Mouse (Mus musculus) thymus, adult 2 months (tissue): ENCODE data around the gene Ddx4. TPM values are rescaled to one million over a fixed set of nuclear protein-coding genes. Genes with fewer than 3 reads are reported as not detected.
"Not testable (repeated sequence)": the region's sequence is repeated elsewhere in the genome, so short reads cannot be mapped to it uniquely, and the experiment has no call there.

ENCODE experiments used
- DNase-seq: peaks from one replicate; pipeline ENCODE4 v3.0.0; 2021
- H3K27ac ChIP-seq: fragments of 200-500 bp; 2 replicates; pipeline ENCODE4 v1.5.1; 2012; ENCODE audit warnings: low read length, control low read depth; ENCODE audit not compliant: control insufficient read depth, insufficient read depth
- H3K27me3 ChIP-seq: fragments of 200-500 bp; 2 replicates; pipeline ENCODE4 v1.6.1; 2012; ENCODE audit warnings: mild to moderate bottlenecking, low read length, moderate library complexity, mixed read lengths; ENCODE audit not compliant: control insufficient read depth, insufficient read depth
- H3K36me3 ChIP-seq: fragments of 200-500 bp; 2 replicates; pipeline ENCODE4 v1.6.1; 2012; ENCODE audit warnings: mild to moderate bottlenecking, low read length, moderate library complexity; ENCODE audit not compliant: control insufficient read depth, insufficient read depth
- H3K4me1 ChIP-seq: fragments of 200-500 bp; replicated peaks from 2 replicates; pipeline ENCODE4 v1.6.1; 2012; ENCODE audit warnings: low read length; ENCODE audit not compliant: control insufficient read depth, insufficient read depth
- H3K4me3 ChIP-seq: fragments of 200-500 bp; 2 replicates; pipeline ENCODE4 v1.5.1; 2012; ENCODE audit warnings: mild to moderate bottlenecking, low read length, control low read depth, moderate library complexity; ENCODE audit not compliant: control insufficient read depth, insufficient read depth
- CTCF ChIP-seq: fragments of 200-500 bp; IDR thresholded peaks from 2 replicates; pipeline ENCODE4 v1.5.1; 2012; ENCODE audit warnings: mild to moderate bottlenecking, control low read depth, low read length, moderate library complexity, borderline replicate concordance; ENCODE audit not compliant: control insufficient read depth, poor library complexity, insufficient read depth; ENCODE audit errors: extremely low read depth
- POLR2A ChIP-seq: fragments of 200-500 bp; IDR thresholded peaks from 2 replicates; pipeline ENCODE4 v1.6.1; 2012; ENCODE audit warnings: mild to moderate bottlenecking, low read length, control low read depth, moderate library complexity; ENCODE audit not compliant: control insufficient read depth, poor library complexity, insufficient read depth; ENCODE audit errors: extremely low read depth
- WGBS: fragments of 180-500 bp; shearing (Covaris S2); methylation state at CpG from one replicate; pipeline ENCODE4 v1.1.7; 2018; 5-methylcytosine and 5-hydroxymethylcytosine counted together
- polyA plus RNA-seq: library from polyadenylated mRNA; depleted of rRNA; stranded (reverse); fragments of >200 nt; gene quantifications from 2 replicates; pipeline ENCODE4 v1.2.3, GENCODE M21; 2012

Ddx4 gene
- polyA plus RNA-seq, 1 experiment: 0.08 TPM

GRCm38 (mm10) chr13:112590254-112590653 is 62.0 kb downstream of the Ddx4 start:
- no peaks in the 10 kb centered on the region for H3K27me3 ChIP-seq
- TF ChIP-seq POLR2A (no peak), CTCF (no peak)
- WGBS: 83% methylated on average over 2 of the region's 2 CpGs

DNA sequence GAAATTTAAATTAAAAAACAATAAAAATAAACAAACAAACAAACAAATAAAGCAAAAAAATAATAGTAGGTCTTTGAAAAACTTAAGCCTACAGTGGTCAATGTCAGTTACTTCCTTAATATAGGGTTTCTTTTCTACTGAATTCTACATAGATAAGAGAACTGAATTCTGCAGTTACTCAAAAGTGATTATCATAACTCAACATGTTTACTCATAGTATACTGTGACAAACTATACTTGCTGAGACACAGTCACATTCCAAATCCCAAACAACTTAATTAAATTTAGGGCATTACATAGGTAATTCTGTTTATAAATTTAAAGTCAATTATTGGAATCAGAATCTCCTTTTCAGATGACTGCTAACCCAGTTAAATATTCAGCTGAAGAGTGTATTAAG is 62.6 kb downstream of the Ddx4 start:
- Histone ChIP-seq H3K27ac (no peak overlapping the region), H3K4me1 (no peaks in the 10 kb centered on the region), H3K27me3 (no peaks in the 10 kb centered on the region), H3K36me3 (no peaks in the 10 kb centered on the region), H3K4me3 (no peak overlapping the region)
- TF ChIP-seq CTCF (no peak), POLR2A (no peak)
- no peak for DNase-seq

More at GRCm38 (mm10) chr13:112590254-112590653, 62.0 kb downstream of the Ddx4 start:
- no peak overlapping the region for H3K4me3 ChIP-seq
- no peak overlapping the region for H3K27ac ChIP-seq
- no peak for DNase-seq
- no peaks in the 10 kb centered on the region for H3K36me3 ChIP-seq
- H3K4me1 ChIP-seq: no peaks in the 10 kb centered on the region

DNA sequence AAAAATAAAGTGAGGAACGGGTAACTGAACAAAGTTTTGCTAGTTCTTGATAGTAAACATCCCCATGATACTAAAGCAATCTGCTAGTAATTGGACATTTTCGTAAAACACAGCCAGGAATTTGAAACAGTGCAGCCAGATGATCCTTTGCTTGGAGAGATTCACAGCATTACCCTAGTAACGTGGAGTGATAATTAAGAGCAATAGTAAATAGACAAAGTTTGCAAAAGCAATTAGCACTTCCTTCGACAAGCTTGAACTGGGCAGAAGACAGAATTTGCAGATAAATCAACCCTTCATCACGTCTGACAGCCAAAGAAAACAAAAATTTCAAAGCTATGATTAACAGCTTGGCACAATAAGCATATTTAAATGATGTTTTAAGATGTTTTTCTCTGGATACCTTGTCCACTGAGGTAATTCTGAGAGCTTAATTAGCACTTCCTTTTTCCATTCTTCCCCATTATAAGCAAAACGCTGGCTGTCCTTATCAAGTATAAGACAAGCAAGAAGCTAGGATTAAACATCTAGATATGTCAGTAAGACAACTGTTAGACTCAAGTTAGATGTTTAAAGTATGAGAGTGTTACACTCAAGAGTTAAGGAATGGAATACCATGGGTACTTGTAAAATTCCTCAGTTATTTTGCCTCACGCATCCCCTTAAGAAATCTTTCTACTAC is 67.6 kb downstream of the Ddx4 start:
- no peaks in the 10 kb centered on the region for H3K4me1 ChIP-seq
- no peaks in the 10 kb centered on the region for H3K27me3 ChIP-seq
- DNase-seq: no peak
- no peaks in the 10 kb centered on the region for H3K36me3 ChIP-seq
- 86% methylated on average over 7 of the region's 7 CpGs for WGBS
- no peak overlapping the region for H3K4me3 ChIP-seq
- H3K27ac ChIP-seq: no peak overlapping the region
- TF ChIP-seq POLR2A (no peak), CTCF (no peak)

GRCm38 (mm10) chr13:112582291-112582690 is 70.0 kb downstream of the Ddx4 start:
- 91% methylated on average over 8 of the region's 8 CpGs for WGBS
- Histone ChIP-seq H3K36me3 (no peaks in the 10 kb centered on the region), H3K27ac (no peak overlapping the region), H3K4me3 (no peak overlapping the region), H3K4me1 (no peaks in the 10 kb centered on the region), H3K27me3 (no peaks in the 10 kb centered on the region)
- TF ChIP-seq CTCF (no peak), POLR2A (no peak)
- no peak for DNase-seq

DNA sequence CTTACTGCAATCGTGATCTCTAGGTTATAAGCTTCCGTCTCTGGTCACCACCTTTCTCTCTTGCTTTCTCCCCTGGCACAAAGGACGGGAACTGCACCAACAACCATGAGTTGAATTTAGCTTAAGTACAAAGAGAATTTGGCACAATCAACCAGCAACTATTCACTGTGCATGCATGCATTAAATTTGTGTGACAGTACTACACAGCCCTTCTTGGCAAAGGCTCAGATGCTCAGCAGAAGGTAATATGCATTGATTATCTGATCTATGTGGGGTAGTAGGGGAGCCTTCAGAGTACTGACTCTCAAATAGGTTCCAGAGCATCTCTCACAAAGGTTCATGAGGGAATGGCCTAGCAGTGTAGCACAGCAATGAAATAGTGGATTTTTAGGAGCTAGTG is 70.5 kb downstream of the Ddx4 start:
- TF ChIP-seq POLR2A (no peak), CTCF (no peak)
- H3K4me1 ChIP-seq: no peaks in the 10 kb centered on the region
- 96% methylated on average over 3 of the region's 3 CpGs for WGBS
- DNase-seq: no peak
- H3K36me3 ChIP-seq: no peaks in the 10 kb centered on the region
- H3K4me3 ChIP-seq: no peak overlapping the region
- no peak overlapping the region for H3K27ac ChIP-seq
- no peaks in the 10 kb centered on the region for H3K27me3 ChIP-seq

DNA sequence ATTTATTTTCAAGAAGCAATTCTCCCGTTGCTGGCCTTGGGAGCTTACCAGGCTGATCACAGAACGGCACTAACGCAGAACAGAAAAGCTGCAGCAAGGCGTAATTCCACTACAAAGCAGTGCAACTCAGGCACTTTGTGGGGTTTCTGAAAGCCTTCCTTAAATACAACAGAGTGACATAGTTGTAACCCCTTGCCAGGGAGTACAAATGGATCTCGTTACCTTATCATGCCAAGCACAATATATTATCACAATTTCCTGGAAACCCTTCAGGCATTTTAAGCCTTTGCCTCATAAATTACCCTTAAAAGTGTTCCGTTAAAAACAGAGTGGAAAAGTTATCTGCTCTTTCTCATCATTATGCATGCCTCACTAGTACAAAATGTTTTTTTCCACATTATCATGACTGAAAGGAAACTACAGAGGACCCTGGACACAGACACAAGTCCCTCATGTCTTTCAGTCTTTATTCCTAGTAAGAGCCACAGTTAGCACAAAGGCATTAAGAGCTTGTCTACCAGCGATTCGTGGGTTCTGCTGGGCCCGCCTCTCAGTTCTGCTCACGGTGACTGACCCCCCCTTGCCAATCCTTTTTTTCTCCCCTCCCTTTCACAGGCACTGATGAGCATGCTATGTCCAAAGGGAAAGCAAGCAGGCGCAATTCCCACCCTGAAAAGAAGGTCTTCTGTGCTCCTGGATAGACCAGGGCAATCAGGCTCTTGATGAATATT is 71.5 kb downstream of the Ddx4 start:
- H3K4me1 ChIP-seq: no peaks in the 10 kb centered on the region
- no peak overlapping the region for H3K4me3 ChIP-seq
- DNase-seq: no peak
- no peaks in the 10 kb centered on the region for H3K27me3 ChIP-seq
- 82% methylated on average over 11 of the region's 11 CpGs for WGBS
- H3K36me3 ChIP-seq: no peaks in the 10 kb centered on the region
- no peak for TF ChIP-seq POLR2A
- no peak for TF ChIP-seq CTCF
- H3K27ac ChIP-seq: no peak overlapping the region

GRCm38 (mm10) chr13:112578041-112578440 is 74.2 kb downstream of the Ddx4 start:
- not testable (repeated sequence) for H3K4me3 ChIP-seq, H3K4me1 ChIP-seq, H3K36me3 ChIP-seq, H3K27ac ChIP-seq, H3K27me3 ChIP-seq
- DNase-seq: peak; percentile 100
- 93% methylated on average over 11 of the region's 11 CpGs for WGBS
